Mouse (Mus musculus) telencephalon, adult 2 months (tissue): ENCODE measurements around the gene Ap3s2.

ENCODE experiments used
- DNase-seq: peaks from one replicate; pipeline ENCODE4 v3.0.0-alpha.2; 2011; ENCODE audit warnings: low read depth, low spot score

Ap3s2 gene

DNA sequence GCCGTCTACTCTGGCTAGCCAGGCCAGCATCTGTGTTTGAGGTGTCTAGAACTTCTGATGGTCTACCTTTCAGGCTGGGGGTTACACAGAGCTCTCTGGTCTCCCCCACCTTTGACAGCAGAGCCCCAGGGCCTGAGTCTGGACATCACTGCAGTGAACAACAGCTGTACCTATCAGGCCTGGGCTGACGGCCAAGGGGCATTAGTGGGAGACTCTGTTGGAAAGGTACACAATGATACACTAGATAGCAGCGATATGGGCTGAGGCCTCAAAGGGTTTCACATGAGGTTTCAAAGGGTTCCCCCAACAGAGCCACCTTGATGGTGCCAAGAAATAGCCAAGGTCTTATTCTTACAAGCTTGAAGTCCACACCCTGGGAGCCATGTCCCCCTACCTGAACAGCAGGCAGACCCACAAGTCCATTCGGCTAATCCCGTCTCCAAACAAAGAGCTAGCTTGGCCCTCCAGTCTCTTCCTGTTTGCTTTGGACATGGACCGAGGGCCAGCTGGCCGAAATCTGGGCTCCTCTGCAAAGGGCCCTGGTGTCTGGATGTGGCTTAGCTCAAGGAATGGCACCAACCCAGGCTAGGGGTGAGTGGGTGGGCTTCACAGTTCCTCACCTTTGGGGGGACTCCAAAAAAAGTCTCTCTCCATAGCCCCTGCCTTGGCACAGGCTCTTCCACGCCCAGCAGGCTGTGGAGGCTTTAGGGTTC, 76.2 kb downstream of the Ap3s2 start:
- no peak for DNase-seq

DNA sequence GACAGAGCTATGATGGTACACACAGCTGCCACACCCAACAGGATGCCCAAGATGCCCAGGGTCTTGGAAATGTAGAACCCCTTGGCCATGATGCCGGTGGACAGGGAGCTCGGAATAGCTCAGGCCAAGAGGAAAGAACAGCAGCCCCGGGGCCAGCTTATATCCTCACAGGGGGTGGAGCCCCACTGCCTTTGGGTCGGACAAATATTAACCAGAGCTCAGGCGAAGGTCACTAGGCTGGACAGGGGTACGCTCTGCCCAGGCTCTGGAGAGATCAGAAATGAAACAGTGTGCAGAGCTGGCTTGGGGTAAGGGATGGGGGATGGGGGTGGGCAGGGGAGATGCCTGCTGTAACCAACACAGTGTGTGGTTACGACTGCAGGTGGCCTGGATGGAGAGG, 78.3 kb downstream of the Ap3s2 start:
- DNase-seq: no peak

DNA sequence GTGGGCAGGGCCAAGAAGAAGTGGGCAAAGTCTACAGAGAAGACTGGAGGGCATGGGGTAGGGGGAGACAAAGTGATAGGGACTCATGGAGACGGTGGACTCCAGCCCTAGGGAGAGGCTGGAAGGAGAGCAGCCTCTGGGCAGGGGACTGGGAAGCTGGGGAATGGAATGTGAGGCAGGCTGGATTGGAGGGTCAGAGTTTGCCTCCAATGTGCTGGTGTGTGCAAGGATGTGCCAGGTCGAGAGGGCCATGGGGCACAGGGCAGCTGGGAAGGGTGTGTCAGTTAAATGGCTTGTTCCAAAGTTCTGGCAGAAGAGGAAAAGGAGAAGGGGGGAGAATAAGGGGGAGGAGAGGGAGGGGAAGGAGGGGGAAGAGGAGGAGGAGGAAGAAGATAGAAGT, 83.2 kb downstream of the Ap3s2 start:
- DNase-seq: no peak

DNA sequence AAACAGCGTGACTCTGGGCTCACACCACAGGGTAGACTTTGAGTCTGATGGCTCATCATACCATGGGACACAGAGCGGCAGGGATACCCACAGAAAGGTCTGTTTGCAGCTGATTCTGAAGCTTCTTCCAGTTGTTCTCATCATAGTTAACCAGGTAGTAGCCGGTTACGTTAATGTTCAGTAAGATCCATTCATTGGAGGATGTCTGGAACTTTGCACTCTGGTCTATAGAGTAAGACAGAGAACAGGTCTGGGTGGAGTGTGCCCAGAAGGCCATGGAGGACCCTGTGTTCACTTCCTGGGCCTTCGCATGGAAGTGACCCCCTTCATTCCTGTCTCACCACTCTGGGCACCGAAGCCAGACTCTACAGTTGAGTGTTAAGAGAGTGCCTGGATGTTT, 85.3 kb downstream of the Ap3s2 start:
- no peak for DNase-seq

- DNase-seq: no peak
Observed at GRCm38 (mm10) chr7:79832980-79833379, 87.5 kb downstream of the Ap3s2 start.

DNA sequence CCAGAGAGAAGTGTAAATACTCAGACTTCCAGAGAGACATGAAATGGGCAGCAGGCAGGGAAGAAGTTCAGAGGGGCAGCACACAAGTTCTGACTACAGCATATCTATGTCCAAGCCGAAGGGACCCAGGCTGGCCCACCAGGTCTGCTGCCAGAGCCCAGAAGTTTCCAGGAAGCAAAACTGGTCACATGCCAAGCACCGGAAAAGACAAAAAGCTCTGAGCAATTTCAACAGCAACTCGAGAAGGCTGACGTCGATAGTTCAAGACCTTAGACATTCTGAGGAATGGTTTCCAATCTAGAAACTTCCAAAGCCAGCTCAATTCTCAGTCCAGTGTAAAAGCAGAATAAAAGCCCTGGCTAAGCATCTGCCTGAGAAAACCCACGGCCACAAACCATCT, 88.9 kb downstream of the Ap3s2 start:
- no peak for DNase-seq

DNA sequence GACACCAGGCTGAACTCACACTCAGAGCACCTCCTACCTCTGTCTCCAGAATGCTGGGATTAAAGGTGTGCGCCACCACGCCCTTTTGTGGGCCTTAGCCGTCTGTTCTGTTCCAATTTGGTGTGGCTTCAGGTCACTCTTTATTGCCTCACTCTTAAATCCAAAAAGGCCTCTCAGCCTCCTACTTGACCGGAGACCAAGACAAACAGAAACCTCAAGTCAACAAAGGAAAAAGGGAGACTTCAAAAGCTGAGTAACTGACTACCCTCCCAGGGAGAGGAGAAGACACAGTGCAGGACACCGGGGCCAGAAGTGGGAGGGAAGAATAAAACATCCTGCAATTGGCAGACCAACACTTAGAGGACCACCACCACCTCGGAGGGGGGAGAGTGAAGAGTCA, 89.3 kb downstream of the Ap3s2 start:
- no peak for DNase-seq

DNA sequence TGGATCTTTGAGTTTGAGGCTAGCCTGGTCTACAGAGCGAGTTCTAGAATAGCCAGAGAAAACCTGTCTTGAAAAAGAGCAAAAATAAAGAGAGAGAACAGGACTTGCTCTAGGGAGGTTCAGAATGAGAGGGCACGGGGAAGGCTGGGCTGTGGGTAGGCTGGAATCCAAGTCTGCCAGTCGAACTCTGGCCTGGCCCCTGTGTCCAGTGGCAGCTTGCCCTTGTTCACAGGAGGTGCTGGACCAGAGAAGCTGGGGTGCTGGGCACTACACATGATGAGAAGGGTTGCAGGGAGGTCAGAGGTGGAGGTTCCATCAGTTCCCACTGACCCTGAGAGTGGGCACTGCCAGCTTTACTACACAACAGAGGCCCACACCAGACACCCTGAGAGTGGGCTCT, 92.1 kb downstream of the Ap3s2 start:
- no peak for DNase-seq
